Mouse (Mus musculus): ENCODE results near the gene Med22.

Med22 gene

DNA sequence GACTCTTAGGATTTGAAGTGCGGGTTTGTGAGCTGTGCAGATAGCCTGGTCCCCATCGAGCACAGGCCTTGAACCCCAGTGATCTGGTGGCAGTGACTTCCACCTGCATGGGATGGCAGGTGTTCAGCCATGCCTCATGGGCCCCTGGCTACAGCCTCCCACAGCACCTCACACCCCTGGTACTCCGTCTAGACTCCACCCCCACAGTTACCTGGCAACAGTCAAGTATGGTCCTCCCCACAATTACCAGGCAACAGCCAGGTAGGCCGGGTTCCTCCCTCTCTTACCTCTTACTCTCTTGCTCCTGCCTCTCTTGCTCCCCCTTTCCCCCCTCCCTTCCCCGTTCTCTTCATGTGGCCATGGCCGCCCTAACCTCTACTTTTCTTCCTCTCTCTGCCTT is 39.8 kb downstream of the Med22 start:
- no peak for DNase-seq (ENCODE audit: low read depth, low spot score)

DNA sequence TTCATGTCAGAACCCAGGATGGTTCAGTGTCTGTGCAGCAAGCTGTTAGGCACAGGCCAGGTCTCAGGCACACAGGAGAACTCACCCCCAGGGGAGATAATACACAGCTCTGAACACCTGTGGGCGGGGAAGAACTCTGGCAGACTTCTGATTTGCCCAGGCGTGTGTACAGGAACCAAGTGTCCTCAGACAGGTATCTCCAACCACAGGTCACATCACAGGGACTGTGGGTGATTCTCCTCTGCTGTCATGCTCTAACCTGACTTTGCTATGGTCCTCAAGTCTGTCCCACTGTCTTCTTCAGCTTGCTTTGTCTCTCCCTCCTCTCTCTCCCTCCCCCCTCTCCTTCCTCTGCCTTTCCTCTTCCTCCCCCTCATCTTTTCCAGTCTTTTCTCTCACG is 45.6 kb downstream of the Med22 start, which contains the start of gene Abo:
TSS of gene Abo (minus strand) at position 101 of the 400 bp plus-strand sequence.
- DNase-seq (ENCODE audit: low read depth, low spot score): no peak

DNA sequence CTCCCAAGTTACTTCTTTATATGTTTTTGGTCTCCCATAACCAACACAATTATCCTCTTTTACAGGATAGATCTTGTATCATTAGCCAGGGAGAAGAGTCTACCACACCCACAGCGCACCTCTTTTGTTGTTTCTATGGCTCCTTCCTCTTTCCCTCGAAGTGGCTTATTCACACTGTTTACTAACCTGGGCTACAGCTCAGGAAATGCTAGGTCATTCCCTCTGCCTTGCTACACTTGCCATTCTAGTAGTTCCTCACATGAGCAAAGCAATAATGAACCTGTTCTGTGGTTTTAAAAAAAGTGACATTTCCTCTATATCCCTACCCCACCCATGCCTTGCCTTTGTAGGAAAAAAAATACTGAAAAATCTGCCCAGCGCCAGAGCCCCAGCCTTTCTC is 47.6 kb downstream of the Med22 start:
- DNase-seq (ENCODE audit: low read depth, low spot score): no peak
